Mouse (Mus musculus) kidney, embryonic 14.5 days (tissue): Measurements from ENCODE around the gene Lamb1. TPM values are rescaled to one million over a fixed set of nuclear protein-coding genes. Genes with fewer than 3 reads are reported as not detected.

ENCODE experiments used
- ATAC-seq: fragments of 200-750 bp; cut with Nextera tagmentation; 2 replicates; pipeline ENCODE4 v1.8.0; 2017; ENCODE audit warnings: moderate number of reproducible peaks, mild to moderate bottlenecking, moderate TSS enrichment, moderate library complexity; ENCODE audit not compliant: low FRiP score, low TSS enrichment
- H3K27ac ChIP-seq: fragments of 300-500 bp; sonication (generic); 2 replicates; pipeline ENCODE4 v1.5.1; 2014; ENCODE audit warnings: low read depth, mild to moderate bottlenecking, low read length, moderate library complexity, mixed read lengths
- H3K27me3 ChIP-seq: fragments of 300-500 bp; sonication (generic); 2 replicates; pipeline ENCODE4 v1.6.1; 2014; ENCODE audit warnings: mild to moderate bottlenecking, low read length; ENCODE audit not compliant: control insufficient read depth, insufficient read depth
- H3K36me3 ChIP-seq: fragments of 300-500 bp; sonication (generic); 2 replicates; pipeline ENCODE4 v1.6.1; 2014; ENCODE audit warnings: low read length, mixed read lengths; ENCODE audit not compliant: control insufficient read depth, insufficient read depth
- H3K4me1 ChIP-seq: fragments of 300-500 bp; sonication (generic); 2 replicates; pipeline ENCODE4 v1.6.1; 2014; ENCODE audit warnings: low read length, mixed read lengths; ENCODE audit not compliant: control insufficient read depth, insufficient read depth
- H3K4me2 ChIP-seq: fragments of 300-500 bp; sonication (generic); replicated peaks from 2 replicates; pipeline ENCODE4 v1.6.1; 2014; ENCODE audit warnings: low read depth, mild to moderate bottlenecking, low read length
- H3K4me3 ChIP-seq: fragments of 300-500 bp; sonication (generic); 2 replicates; pipeline ENCODE4 v1.5.1; 2014; ENCODE audit warnings: mild to moderate bottlenecking, low read length
- H3K9ac ChIP-seq: fragments of 300-500 bp; sonication (generic); 2 replicates; pipeline ENCODE4 v1.6.1; 2014; ENCODE audit warnings: low read depth, mild to moderate bottlenecking, low read length, moderate library complexity
- H3K9me3 ChIP-seq: fragments of 300-500 bp; sonication (generic); 2 replicates; pipeline ENCODE4 v1.6.1; 2016; ENCODE audit warnings: low read length; ENCODE audit not compliant: control insufficient read depth
- WGBS: fragments of 180-500 bp; shearing (Covaris S2); extraction: QIAGEN DNeasy Blood & Tissue Kit; methylation state at CpG from one replicate; pipeline ENCODE4 v1.1.7; 2014; 5-methylcytosine and 5-hydroxymethylcytosine counted together
- polyA plus RNA-seq: library from polyadenylated mRNA; unstranded; fragments of >200 nt; fragmentation: Nextera tagmentation; extraction: Ambion mirVana; gene quantifications from 2 replicates; pipeline ENCODE4 v1.2.1, GENCODE M21; 2014

The Lamb1 gene
- polyA plus RNA-seq, 1 experiment from 2014 or later: 121 TPM

DNA sequence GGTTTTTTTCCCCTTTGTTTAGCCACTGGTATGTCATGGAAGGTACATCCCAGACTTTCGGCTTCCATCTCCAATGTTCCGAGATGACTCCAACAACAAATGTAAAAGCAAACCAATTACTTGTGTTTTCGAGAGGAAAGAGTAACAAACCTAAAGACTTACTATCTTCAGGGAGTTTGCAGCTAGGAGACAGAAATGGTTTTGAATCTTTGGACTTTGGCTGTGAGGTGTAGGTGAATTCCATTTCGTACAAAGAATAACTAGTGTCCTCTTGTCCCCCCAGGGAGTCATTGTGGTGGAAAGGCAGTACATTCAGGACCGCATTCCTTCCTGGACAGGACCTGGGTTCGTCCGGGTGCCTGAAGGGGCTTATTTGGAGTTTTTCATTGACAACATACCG lies 33.5 kb downstream of the Lamb1 start:
- Histone ChIP-seq H3K9ac (no peak overlapping the region), H3K4me2 (no peak overlapping the region), H3K36me3 (peaks cover 84% of the 10 kb centered on the region), H3K27ac (no peak overlapping the region), H3K27me3 (no peaks in the 10 kb centered on the region), H3K9me3 (no peaks in the 10 kb centered on the region), H3K4me1 (peaks cover 30% of the 10 kb centered on the region), H3K4me3 (no peak overlapping the region)
- WGBS: 91% methylated on average over 8 of the region's 8 CpGs
- ATAC-seq: no peak

- no peak overlapping the region for H3K4me3 ChIP-seq
These were observed 34.1 kb downstream of the Lamb1 start for GRCm38 (mm10) chr12:31299126-31299525.

GRCm38 (mm10) chr12:31299676-31300197 lies 34.7 kb downstream of the Lamb1 start:
- Histone ChIP-seq H3K4me3 (no peak overlapping the region), H3K4me2 (no peak overlapping the region), H3K27me3 (no peaks in the 10 kb centered on the region), H3K4me1 (peaks cover 20% of the 10 kb centered on the region), H3K9me3 (no peaks in the 10 kb centered on the region), H3K27ac (no peak overlapping the region), H3K9ac (no peak overlapping the region), H3K36me3 (peaks cover 90% of the 10 kb centered on the region)
- WGBS: 80% methylated on average over 14 of the region's 14 CpGs
- ATAC-seq: no peak

More at GRCm38 (mm10) chr12:31299126-31299525, 34.1 kb downstream of the Lamb1 start:
- no peaks in the 10 kb centered on the region for H3K9me3 ChIP-seq
- no peak overlapping the region for H3K9ac ChIP-seq
- H3K36me3 ChIP-seq: peaks cover 86% of the 10 kb centered on the region
- H3K27ac ChIP-seq: no peak overlapping the region
- H3K4me1 ChIP-seq: peaks cover 26% of the 10 kb centered on the region
- no peak overlapping the region for H3K4me2 ChIP-seq
- 92% methylated on average over 3 of the region's 3 CpGs for WGBS
- no peaks in the 10 kb centered on the region for H3K27me3 ChIP-seq
- ATAC-seq: no peak

GRCm38 (mm10) chr12:31300276-31300675 lies 35.2 kb downstream of the Lamb1 start:
- H3K9ac ChIP-seq: no peak overlapping the region
- H3K4me1 ChIP-seq: peaks cover 14% of the 10 kb centered on the region
- 93% methylated on average over 9 of the region's 9 CpGs for WGBS
- H3K4me2 ChIP-seq: no peak overlapping the region
- no peaks in the 10 kb centered on the region for H3K9me3 ChIP-seq
- H3K27me3 ChIP-seq: no peaks in the 10 kb centered on the region
- no peak for ATAC-seq
- H3K36me3 ChIP-seq: peaks cover 91% of the 10 kb centered on the region
- no peak overlapping the region for H3K4me3 ChIP-seq
- H3K27ac ChIP-seq: no peak overlapping the region

DNA sequence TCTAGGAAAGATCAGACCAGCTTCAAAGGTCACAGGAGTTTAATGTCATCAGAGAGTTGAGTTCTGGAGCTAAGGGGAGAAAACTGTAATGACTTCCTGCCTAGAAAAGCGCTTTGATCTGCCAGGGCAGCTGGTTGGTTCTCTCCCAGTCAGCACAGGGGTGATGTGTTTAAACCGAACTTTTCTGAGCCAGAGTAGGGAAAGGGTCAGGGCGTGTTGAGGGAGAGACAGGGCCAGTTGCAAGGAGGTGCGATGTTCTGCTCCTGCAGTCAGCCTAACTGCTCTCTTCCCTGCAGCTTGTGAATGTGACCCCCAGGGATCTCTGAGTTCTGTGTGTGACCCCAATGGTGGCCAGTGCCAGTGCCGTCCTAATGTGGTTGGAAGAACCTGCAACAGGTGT lies 37.2 kb downstream of the Lamb1 start:
- no peaks in the 10 kb centered on the region for H3K4me1 ChIP-seq
- no peak overlapping the region for H3K9ac ChIP-seq
- no peak overlapping the region for H3K27ac ChIP-seq
- H3K27me3 ChIP-seq: no peaks in the 10 kb centered on the region
- peaks cover 100% of the 10 kb centered on the region for H3K36me3 ChIP-seq
- no peak overlapping the region for H3K4me2 ChIP-seq
- H3K4me3 ChIP-seq: no peak overlapping the region
- WGBS: 45% methylated on average over 5 of the region's 5 CpGs
- ATAC-seq: no peak
- H3K9me3 ChIP-seq: no peaks in the 10 kb centered on the region

DNA sequence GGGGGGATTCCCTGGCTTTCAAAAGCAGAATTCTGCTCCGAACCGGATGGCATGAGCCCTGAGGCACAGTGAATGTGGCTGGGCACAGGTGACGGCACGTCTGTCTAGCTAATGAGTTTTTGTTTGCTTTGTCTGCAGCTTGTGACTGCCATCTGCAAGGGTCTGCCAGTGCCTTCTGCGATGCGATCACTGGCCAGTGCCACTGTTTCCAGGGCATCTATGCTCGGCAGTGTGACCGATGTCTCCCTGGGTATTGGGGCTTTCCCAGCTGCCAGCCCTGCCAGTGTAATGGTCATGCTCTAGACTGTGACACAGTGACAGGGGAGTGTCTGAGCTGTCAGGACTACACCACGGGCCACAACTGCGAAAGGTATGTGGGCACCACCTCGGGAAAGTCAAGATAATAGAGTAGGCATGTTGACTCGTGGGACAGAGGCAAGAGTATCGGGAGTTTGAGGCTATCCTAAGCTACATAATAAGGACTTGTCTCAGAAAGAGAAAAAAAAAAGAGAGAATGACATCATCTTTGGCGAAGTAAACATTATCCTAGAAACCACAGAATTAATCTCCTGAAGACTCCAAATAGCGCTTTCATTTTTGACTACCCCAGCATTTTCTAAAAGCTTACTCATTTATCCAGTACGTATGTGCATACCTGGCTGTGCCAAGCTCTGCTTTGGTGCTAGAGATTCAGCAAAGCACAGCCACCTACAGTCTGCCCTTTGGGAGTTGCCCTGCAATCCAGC lies 37.9 kb downstream of the Lamb1 start:
- Histone ChIP-seq H3K27ac (no peak overlapping the region), H3K9ac (no peak overlapping the region), H3K4me1 (no peaks in the 10 kb centered on the region), H3K27me3 (no peaks in the 10 kb centered on the region), H3K36me3 (peaks cover 100% of the 10 kb centered on the region), H3K4me3 (no peak overlapping the region), H3K4me2 (no peak overlapping the region), H3K9me3 (no peaks in the 10 kb centered on the region)
- 87% methylated on average over 16 of the region's 16 CpGs for WGBS
- ATAC-seq: no peak

DNA sequence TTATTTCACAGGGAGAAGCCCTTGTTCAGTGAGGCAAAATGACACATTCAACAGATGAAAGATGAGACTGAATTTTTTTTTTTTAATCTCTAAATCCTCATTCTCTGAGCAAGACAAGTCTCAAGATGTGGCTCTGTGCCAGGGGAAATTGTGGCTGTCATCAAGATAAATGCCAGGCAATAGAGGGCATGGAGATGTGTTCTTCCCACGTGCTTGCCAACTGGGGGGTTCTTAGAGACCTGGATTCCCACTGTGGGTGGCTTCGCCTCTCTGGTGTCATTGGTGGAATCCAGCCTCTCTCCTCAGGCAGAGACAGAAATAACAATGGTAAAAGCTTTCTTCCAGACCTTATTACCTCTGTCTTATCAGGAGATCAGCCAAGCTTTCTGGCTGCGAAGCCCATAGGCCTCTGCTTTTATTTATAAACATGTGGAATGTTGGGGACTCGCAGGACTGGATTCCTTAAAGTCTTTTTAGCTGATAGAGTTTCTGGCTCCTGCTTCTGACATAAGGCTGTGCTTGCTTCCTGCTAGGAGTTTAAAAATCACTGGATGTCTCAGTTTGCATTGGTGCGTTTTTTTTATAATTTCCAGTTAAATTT lies 41.1 kb downstream of the Lamb1 start:
- Histone ChIP-seq H3K27me3 (no peaks in the 10 kb centered on the region), H3K9me3 (no peaks in the 10 kb centered on the region), H3K4me3 (no peak overlapping the region), H3K27ac (no peak overlapping the region), H3K9ac (no peak overlapping the region), H3K36me3 (peaks cover 98% of the 10 kb centered on the region), H3K4me2 (no peak overlapping the region), H3K4me1 (no peaks in the 10 kb centered on the region)
- 74% methylated on average over 5 of the region's 5 CpGs for WGBS
- ATAC-seq: no peak

DNA sequence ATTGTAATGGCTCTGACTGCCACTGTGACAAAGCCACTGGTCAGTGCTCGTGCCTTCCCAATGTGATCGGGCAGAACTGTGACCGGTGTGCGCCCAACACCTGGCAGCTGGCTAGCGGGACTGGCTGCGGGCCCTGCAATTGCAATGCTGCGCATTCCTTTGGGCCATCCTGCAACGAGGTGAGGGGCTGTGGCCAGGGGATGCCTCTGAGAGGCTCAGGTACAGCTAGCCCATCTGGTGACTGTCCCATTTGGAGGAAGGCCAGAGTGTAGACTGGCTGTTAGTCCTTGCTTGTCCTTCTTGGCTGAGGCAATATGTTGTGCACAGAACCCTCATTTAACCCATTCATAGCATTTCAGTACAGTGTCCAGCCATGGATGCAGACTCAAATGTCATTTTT lies 42.0 kb downstream of the Lamb1 start:
- H3K4me2 ChIP-seq: no peak overlapping the region
- no peak overlapping the region for H3K9ac ChIP-seq
- ATAC-seq: no peak
- no peaks in the 10 kb centered on the region for H3K27me3 ChIP-seq
- 97% methylated on average over 8 of the region's 8 CpGs for WGBS
- no peaks in the 10 kb centered on the region for H3K9me3 ChIP-seq
- no peak overlapping the region for H3K27ac ChIP-seq
- H3K4me3 ChIP-seq: no peak overlapping the region
- H3K36me3 ChIP-seq: peaks cover 98% of the 10 kb centered on the region
- H3K4me1 ChIP-seq: no peaks in the 10 kb centered on the region

DNA sequence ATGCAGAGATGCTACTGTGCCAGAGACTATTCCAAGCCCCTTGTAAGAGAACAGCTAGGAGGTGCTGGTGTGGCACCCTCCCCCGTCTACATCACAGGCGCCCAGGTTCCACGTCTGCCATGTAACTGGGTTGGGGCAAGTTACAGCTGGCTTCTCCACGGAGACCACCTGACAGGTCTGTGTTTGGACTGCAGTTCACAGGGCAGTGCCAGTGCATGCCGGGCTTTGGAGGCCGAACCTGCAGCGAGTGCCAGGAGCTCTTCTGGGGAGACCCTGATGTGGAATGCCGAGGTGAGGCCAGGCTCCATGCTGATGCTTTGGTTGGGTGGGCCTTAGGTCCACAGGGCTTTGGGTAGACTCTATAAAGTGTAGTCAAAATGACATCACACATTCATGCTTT lies 42.7 kb downstream of the Lamb1 start:
- Histone ChIP-seq H3K27me3 (no peaks in the 10 kb centered on the region), H3K36me3 (peaks cover 98% of the 10 kb centered on the region), H3K9ac (no peak overlapping the region), H3K4me1 (no peaks in the 10 kb centered on the region), H3K4me2 (no peak overlapping the region), H3K27ac (no peak overlapping the region), H3K4me3 (no peak overlapping the region), H3K9me3 (no peaks in the 10 kb centered on the region)
- 91% methylated on average over 8 of the region's 8 CpGs for WGBS
- ATAC-seq: no peak
